Mouse (Mus musculus) gastrocnemius, postnatal 36 days (tissue): ENCODE measurements around the gene Bcan. TPM values are rescaled to one million over a fixed set of nuclear protein-coding genes. Genes with fewer than 3 reads are reported as not detected.

Experiments used
- DNase-seq, 2 experiments: peaks; one replicate each; pipeline ENCODE4 v3.0.0; 2022
- intact Hi-C: fragments of 180-260 bp; cut with DNase I; formaldehyde crosslinking; loops from one replicate; pipeline ENCODE4 v1.15.1; 2025
- long read RNA-seq, 2 experiments: library from polyadenylated mRNA; stranded (forward); transcript quantifications; one replicate each; pipeline ENCODE4 v2.0.0; 2021
- total RNA-seq, 2 experiments: library from RNA; stranded (reverse); gene quantifications; 2 replicates each; pipeline ENCODE4 v1.2.3; 2021

Gene Bcan
- total RNA-seq: under 1 TPM; 0.08 to 0.17 TPM
- long read RNA-seq, experiment 1: 0 reads
- long read RNA-seq, experiment 2: 0 reads

DNA sequence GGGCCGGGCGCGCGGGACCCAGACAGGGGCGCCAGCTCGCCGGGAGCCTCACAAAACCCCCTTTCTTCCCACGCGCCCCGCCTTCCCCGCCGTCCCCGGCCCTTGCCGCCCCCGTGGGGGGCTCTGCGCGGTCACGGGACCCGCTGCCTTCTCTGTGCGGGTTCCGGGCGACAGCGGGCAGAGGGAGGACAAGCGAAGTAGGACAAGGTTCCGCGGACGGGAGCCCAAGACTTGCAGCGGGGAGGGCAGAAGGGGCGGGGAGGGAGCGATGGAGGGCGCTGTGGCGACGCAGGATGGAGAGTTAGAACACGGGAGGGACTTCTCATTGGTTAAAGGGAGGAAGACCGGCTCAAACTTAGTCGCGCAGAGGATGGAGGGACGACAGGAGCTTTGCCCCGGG is at the start of gene Bcan:
TSS of gene Bcan (minus strand) at position 50 of the 400 bp plus-strand sequence.
- DNase-seq: no peak
- intact Hi-C loops: no loop called here

DNA sequence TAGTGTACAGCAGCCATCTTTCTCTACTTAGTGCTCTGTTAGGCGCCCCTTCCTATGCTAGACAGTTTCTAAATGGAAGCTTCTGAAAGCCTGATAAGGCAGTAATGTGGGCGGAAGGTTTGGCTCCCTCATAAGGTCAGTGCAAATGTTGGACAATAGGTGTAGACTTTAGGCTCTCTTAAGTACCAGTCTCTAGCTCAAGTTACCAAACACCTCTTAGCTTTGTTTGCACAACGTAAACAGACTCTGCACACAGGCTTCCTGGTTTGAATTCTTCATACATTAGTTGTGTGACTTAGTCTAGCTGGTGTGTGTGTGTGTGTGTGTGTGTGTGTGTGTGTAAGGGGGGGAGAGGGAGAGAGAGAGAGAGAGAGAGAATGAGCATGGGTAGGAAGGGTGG is 49.5 kb upstream of the Bcan start:
- intact Hi-C loops: no loop called here
- no peak for DNase-seq

DNA sequence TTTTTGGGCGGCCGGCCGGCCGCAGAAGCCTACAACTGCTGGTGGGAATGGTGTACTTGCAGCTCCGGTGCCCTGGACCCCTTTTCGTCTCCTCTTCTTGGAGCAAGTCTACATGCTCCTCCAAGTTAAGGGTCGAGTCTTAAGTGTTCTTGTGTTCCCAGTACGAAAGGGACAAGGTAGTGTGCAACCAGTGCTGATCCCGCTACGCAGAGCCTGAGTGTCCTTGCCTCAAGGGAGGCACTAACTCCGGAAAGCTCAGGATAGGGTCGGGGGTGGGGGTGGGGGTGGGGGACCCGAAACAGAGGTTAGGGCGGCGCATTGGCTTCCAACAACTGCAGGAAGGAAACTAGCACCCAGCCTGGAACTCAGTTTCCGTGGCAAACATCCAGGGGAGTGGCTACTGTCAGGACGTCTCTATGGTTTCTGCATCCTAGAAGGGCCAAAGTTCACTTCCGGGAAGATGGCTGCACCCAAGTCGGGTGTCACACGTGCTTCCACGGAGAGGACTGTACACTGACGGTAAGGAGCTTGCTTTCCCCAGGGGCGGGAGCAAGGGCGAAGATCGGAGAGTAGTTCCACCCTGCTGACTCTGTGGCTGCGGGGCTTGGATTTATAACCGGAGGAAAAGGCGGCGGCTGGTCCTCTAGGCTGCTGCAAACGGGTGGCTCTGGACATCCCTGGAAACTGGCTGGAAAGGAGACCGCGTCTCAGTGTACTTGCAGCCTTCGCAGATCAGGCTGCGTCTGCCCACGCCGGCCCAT is 42.8 kb upstream of the Bcan start, which contains the start of gene Gpatch4:
TSS of gene Gpatch4 (plus strand) at position 448 of the 761 bp plus-strand sequence.
- peak; percentile 67 to 81 for DNase-seq
- intact Hi-C loops: no loop called here

DNA sequence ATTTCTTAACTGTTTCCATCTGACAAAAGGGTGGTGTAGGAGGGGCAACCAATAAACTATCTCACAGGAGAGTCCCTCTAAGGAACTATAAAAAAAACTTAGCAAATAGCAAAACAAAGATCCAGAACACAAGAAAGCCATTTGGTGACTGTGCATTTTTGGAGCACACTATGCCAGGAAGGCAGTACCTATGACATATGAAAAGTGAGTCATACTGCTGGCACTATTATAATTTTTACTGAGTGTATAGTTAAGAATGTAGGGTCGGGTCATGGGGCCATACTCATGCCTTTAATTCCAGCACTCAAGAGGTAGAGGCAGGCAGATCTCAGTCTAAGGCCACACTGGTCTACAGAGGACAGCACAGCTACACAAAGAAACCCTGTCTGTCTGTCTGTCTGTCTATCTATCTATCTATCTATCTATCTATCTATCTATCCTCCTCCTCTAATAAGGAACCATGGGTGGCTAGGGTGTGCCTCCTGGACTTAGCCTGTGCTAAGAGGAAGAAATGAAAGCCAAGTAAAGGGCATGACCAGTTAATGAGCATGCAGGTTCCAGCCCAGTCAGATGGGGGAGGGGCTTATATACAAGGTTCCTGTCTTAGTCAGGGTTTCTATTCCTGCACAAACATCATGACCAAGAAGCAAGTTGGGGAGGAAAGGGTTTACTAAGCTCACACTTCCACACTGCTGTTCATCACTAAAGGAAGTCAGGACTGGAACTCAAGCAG is 35.7 kb upstream of the Bcan start:
- DNase-seq: no peak
- intact Hi-C loops: no loop called here

DNA sequence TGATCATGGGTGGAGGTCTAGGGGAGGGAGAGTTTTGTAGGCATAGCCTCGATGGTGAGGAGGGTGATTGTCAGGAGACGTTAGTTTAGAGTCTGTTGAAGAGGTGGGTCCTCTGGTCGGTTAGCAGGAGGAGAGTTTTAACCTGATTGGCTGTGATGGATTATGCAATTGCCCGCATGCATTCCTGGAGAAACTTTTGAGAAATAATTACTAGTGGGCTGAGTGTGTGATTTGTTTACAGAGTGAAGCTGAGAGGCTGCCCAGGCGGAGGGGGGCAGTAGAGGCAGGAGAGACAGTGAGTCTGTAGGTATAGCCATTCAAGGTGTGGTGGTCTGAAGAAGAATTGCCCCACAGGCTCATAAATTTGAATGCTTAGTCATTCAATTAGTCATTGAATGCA is 33.5 kb upstream of the Bcan start:
- intact Hi-C loops: no loop called here
- DNase-seq: no peak

DNA sequence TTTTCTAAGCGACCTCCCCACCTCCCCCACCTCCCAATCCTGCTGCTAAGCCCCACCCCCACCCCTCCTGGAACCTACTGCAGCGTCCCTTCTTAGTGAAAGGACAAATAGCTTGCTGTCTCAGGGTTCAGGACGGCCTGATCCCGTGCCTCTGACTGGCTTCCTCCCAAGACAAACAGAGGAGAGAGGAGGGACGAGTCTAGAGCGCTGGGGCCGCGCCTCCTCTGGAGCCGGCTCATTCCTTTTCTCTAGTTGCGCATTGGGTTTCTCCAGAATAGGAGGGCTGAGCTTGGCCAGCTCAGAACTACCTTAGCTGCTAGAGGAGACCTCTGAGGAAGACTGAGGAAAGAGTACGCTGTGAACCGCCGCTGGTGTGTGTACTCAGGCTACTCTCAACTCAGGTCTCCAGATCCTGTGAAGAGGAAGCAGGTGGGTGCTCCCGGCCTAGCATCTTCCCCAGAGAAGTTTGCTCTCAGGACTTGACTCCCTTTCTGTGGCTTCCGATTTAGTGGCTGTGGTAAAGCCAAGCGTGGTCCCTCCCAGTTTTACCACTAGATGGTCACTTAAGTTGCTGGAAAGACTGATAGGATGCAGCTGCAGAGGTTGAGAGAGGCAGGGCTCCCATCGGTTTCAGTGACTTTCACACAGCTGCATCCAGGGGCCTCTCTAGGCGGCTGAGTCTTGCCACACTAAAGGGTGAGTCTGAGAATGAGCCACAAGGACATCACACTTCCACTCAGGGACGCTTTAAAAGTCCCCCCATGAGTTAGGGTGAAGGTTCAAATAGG is 30.8 kb upstream of the Bcan start:
- no peak for DNase-seq
- intact Hi-C loops: no loop called here

DNA sequence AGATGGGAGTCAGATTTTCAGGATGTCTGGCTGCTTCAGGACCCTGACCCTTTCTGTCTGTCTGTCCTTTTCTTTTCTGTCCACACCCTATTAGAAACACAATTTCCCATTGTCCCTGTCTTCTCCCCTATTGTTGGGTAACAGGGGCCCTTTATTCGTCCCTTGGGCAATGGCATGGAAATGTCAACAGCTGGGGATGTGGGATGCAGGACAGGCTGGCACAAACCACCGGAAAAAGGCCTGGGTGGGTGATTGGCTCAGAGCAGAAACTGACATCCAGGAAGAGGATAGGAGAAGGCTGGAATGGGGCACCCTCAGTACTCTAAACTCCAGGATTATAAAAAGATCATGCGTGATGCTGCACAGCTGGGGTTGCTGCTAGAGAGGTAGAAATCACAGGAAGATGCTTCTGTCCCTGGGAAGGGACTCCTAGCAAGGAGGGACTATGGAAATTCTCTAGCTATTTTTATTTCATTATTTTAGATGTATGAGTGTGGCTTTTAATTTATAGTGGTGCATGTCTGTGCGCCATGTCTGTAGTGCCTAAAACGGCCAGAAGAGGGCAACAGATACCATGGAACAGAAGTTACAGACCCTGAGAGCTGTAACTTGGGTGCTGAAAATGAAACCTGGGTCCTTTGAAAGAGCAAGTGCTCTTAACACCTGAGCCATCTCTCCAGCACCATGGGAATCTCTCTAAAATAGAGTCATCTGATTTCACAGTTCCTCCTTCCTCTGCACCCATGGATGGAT is 27.6 kb upstream of the Bcan start, which contains the start of gene Hapln2:
TSS of gene Hapln2 (minus strand) at position 150 of the 753 bp plus-strand sequence.
- DNase-seq: no peak
- intact Hi-C loops: loop anchor here (1.0 kb wide), 1 partner anchor 28 kb away; no protein-coding TSS in a partner anchor

DNA sequence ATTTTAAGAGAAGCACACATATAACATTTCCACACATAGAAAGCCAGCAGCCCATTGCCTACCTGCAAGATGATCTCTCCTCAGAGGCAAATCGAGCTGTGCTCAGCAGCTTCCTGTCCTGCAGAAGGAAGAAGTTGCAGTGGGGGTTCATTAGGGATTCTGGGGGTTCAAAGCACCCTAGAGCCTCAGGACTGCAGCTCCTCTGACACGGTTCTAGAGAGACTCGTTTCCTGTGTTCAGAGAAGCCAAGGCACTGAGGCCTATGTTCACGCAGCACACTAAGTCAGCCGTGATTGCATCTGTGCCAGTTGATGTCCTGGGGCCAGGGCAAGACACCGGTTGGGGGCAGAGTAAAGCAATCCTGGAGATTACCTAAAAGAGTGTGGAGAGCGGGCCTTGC is 26.8 kb upstream of the Bcan start:
- DNase-seq: no peak
- intact Hi-C loops: loop anchor here (1.0 kb wide), 1 partner anchor 28 kb away; no protein-coding TSS in a partner anchor

DNA sequence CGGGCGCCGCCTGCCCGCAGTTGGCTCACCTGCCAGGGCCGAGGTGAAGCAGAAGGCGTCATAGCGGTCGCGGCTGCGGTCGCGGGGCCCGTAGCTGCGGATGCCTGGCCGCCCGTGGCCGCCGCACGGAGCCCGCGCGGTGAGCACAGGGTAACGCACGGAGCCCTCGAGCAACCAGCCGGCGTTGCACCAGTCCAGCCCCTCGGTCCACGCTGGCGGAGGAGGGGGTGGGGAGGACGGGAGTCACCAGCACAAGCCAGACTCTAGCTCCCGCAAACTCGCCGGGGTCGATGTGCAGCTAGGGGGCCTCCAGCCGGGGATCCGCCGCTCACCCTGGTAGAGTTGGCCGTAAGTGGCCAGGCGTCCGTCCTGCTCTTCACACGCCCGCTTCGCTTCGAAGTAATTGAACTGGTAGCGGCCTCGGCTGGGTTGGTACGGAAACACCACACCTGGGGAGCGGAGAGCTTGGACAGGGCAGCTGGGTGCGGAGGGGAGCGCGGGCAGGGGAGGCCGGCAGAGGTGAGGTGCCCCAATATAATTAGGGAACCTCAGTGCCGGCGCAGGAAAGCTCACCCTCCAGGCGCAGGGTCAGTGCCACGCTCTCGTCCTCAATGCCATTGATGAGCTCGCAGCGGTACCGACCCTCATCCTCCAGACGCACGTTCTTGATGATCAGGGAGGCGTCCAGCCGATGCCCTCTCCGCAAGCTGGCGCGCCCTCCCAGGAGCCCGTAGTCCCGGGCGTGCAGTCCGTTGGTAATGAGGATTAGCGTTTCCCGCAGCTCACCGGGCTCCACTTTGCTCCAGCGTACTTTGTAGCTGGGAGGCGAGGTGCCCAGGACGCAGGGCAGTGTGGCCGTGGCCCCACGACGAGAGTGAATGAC is 23.4 kb upstream of the Bcan start:
- intact Hi-C loops: loop anchor here (5.0 kb wide), 1 partner anchor 219 kb away; no protein-coding TSS in a partner anchor
- no peak for DNase-seq

DNA sequence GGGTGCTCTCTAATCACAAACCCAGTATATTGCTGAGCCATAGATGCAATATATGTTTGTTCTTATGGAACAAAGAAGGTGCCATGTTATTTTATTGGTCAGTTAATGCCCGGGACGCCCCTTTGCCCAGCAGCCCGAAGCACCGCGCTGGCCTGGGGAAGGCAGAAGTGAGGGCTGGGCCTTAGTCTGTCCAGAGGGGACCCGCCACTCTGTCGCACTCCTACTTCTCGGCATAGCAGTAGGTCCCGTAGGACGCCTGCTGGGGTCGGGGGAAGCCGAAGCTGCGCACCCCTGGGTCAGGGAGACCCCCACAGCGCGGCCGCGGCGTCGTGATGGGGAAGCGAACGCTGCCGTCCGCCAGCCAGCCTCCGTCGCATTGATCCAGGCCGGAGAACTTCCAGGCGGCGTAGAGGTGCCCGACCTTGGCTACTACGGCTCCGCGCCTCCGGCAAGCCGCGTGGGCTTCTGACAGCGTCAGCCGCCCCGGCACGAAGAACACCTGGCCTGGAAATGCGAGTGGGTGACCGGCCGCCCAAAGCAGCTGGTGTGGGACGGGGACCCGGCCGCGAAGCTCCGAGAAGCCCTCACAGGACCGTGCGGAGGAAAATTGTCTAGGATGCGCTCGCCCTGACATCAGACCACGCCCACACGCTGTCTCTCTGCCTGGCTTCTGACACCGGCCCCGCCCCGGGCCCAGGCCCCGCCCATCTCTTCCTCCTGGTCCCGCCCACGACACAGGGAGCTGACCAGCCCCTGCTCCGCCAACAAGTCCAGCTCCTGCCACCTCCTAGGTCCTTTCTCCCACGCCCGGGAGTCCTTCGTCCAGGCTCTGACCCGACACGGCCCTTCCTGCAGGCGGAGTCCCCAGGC is 22.5 kb upstream of the Bcan start:
- peak; percentile 81 to 85 for DNase-seq
- intact Hi-C loops: loop anchor here (5.0 kb wide), 1 partner anchor 220 kb away; no protein-coding TSS in a partner anchor

DNA sequence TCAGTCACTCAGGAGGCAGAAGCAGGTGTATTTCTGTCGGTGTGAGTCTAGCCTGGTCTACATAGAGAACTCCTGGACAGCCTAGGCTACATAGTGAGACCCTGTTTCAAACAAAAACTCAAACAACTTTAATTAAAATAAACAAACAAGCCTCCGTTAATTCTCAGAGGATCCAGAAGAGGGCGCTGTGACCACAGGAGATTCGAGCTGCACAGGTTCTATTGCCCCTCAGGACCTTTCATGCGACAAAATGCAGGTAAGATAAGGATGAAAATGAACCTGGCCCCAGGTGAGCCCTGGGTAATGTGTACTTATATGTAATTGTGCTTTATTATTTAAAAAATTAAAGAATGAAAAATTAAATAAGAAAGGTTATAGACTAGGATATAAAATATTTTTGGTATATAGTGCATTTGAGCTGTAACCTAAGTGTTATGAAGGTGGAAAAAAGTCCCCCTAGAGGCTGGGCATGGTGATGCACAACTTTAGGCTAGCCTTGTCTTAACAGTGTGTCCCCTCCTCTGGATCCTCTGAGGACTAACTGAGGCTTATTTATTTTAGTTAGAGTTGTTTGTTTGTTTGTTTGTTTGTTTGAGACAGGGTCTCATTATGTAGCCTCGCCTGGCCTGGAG is 10.7 kb upstream of the Bcan start:
- DNase-seq: no peak
- intact Hi-C loops: loop anchor here (1.0 kb wide), 1 partner anchor 61 kb away; no protein-coding TSS in a partner anchor

DNA sequence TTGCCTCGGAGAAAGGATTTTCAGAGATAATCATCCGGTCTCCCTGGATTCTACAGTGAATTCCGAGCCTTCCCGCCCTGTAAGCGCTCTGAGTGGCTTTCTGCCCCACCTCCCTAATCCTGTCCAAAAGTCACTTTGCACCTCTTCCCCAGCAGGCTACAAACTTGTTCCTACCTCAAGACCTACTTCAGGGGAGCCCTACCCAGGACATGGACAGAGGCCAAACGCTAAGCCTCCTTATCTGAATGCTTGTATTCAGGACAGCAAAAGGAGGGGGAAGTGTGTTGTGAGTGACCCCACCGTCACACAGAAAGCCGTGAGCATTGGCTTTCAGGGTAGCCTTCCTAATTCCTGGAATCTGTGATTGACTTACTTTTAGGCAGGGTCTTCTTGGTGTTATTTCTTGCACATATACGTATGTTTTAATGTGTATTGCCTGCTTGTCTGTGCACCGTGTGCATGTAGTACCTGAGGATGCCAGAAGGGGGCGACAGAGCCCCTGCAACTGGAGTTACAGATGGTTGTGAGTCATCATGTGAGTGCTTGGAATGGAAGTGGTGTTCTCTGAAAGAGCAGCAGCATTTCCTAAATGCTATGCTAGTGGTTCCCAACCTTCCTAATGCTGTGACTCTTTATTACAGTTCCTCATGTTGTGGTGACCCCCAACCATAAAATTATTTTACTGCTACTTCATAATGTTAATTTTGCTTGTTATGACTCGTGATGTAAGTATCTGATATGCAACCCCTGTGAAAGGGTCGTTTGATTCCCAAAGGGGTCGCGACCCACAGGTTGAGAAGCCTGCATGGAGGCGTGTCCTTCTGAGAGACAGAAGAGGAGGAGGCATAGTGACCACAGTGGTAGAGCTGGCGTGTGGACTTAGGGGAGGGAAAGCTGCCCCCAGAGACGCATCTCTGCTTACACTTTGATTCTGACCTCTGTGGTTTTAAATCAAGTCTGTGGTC is 6.1 kb upstream of the Bcan start:
- intact Hi-C loops: no loop called here
- DNase-seq: no peak

DNA sequence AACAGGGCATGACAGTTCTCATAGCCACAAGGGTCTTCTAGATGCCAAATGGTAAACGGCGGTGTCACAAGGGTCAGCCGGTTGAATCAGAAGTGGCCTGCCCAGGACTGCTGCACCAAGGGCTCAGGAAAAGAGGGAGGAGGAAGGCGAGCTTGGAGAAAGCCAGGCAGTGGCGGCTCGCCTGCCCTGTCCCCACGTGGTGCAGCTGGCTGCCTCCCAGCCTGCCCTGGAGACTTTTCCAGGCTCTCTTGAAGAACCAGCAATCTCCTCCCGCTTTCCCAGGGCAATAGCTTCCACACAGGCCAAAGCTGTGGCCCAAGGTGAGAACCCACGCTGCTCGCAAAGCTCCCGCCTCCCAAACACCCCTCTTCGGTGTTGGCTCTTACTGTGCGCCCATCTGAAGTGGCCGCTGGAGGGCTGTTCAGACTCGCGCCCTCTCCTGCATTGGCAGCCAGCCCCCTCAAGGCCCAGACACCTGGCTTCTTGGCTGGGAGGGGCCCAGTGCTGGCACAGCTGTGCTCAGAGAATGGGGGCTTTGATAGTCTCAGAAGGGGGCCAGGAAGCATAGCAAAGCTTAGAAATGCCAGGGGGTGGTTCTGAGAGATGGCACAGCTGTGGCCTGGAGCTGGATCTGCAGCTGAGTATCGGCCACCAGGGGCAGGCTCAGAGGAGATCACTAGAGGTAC is 2.4 kb upstream of the Bcan start:
- intact Hi-C loops: no loop called here
- DNase-seq: no peak

DNA sequence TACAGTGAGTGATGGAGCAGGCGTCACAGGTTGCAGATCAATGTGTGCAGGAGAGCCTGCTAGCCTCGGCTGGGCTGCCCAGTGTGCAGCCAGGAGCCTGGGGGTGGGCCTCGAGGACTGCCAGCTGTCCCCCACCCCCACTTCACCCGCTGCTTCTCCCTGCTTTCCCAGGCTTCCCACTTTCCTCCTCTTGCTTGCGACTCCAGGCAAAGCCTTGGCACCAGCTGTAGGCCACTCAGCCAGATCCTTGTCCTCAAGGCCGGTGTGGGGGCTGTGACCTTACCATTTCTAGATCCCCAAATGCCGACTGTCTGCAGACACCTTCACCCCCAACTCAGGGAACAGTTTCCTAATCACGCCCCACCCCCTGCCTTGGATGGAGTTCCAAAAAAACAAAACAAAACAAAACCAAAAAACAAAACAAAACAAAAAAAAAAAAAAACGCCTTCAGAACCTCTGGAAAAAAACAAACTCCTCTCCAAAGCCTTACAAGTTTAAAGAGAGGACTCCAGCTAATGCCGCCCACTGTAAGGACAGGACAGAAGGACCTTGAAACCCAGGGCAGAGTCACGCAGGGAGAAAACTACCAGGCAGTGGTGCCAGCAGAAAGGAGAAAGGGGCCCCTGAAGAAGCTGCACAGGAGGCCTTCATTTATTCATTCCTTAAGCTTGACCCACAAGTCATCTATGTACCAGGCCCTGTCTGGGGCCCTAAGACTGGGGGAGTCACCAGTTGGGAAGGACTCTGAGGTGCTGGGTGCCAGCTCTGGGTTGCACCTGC is 976 bp upstream of the Bcan start:
- DNase-seq: no peak
- intact Hi-C loops: no loop called here
